Mouse (Mus musculus) hindbrain, embryonic 10.5 days (tissue): ENCODE data around the gene Ndufaf2. TPM values are rescaled to one million over a fixed set of nuclear protein-coding genes. Genes with fewer than 3 reads are reported as not detected.

Source experiments
- DNase-seq: peaks from one replicate; pipeline ENCODE4 v3.0.0-alpha.2; 2017; ENCODE audit warnings: low spot score
- H3K27ac ChIP-seq: fragments of 300-500 bp; sonication (generic); 2 replicates; pipeline ENCODE4 v1.5.1; 2016; ENCODE audit warnings: mild to moderate bottlenecking, moderate library complexity
- H3K27me3 ChIP-seq: fragments of 300-500 bp; sonication (generic); 2 replicates; pipeline ENCODE4 v1.6.1; 2016; ENCODE audit warnings: mild to moderate bottlenecking; ENCODE audit not compliant: poor library complexity, insufficient read depth, severe bottlenecking
- H3K36me3 ChIP-seq: fragments of 300-500 bp; sonication (generic); 2 replicates; pipeline ENCODE4 v1.6.1; 2016; ENCODE audit warnings: mild to moderate bottlenecking, moderate library complexity
- H3K4me1 ChIP-seq: fragments of 300-500 bp; sonication (generic); replicated peaks from 2 replicates; pipeline ENCODE4 v1.6.1; 2016; ENCODE audit warnings: mild to moderate bottlenecking
- H3K4me3 ChIP-seq: fragments of 300-500 bp; sonication (generic); 2 replicates; pipeline ENCODE4 v1.5.1; 2016; ENCODE audit warnings: mild to moderate bottlenecking, moderate library complexity
- H3K9me3 ChIP-seq: fragments of 300-500 bp; sonication (generic); 2 replicates; pipeline ENCODE4 v1.6.1; 2016; ENCODE audit warnings: mild to moderate bottlenecking, moderate library complexity
- WGBS: fragments of 180-500 bp; shearing (Covaris S2); methylation state at CpG from one replicate; pipeline ENCODE4 v1.1.7; 2016; 5-methylcytosine and 5-hydroxymethylcytosine counted together
- polyA plus RNA-seq: library from polyadenylated mRNA; unstranded; fragments of >200 nt; fragmentation: Nextera tagmentation; extraction: Ambion mirVana; gene quantifications from 2 replicates; pipeline ENCODE4 v1.2.1, GENCODE M21; 2016

The Ndufaf2 gene
- polyA plus RNA-seq, 1 experiment from 2014 or later = 83.1 TPM

GRCm38 (mm10) chr13:108040451-108040850 is 118.0 kb downstream of the Ndufaf2 start:
- WGBS = 50% methylated on average over 3 of the region's 3 CpGs
- no peak for DNase-seq
- H3K4me1 ChIP-seq = peaks cover 47% of the 10 kb centered on the region
- no peaks in the 10 kb centered on the region for H3K9me3 ChIP-seq
- no peaks in the 10 kb centered on the region for H3K36me3 ChIP-seq
- H3K4me3 ChIP-seq = no peak overlapping the region
- H3K27ac ChIP-seq = no peak overlapping the region
- H3K27me3 ChIP-seq = no peaks in the 10 kb centered on the region

- Histone ChIP-seq H3K4me3 (no peak overlapping the region), H3K4me1 (peaks cover 42% of the 10 kb centered on the region), H3K27me3 (no peaks in the 10 kb centered on the region), H3K9me3 (no peaks in the 10 kb centered on the region), H3K36me3 (no peaks in the 10 kb centered on the region), H3K27ac (no peak overlapping the region)
- 88% methylated on average over 9 of the region's 9 CpGs for WGBS
- no peak for DNase-seq
These were observed 118.5 kb downstream of the Ndufaf2 start for GRCm38 (mm10) chr13:108039902-108040301.

GRCm38 (mm10) chr13:108039375-108039774 is 119.0 kb downstream of the Ndufaf2 start:
- no peak overlapping the region for H3K4me3 ChIP-seq
- peaks cover 40% of the 10 kb centered on the region for H3K4me1 ChIP-seq
- DNase-seq = no peak
- no peaks in the 10 kb centered on the region for H3K27me3 ChIP-seq
- WGBS = 63% methylated on average over 6 of the region's 6 CpGs
- no peak overlapping the region for H3K27ac ChIP-seq
- H3K36me3 ChIP-seq = no peaks in the 10 kb centered on the region; the same call in 1 of the 2 replicates
- no peaks in the 10 kb centered on the region for H3K9me3 ChIP-seq

GRCm38 (mm10) chr13:108032789-108033188 is 125.6 kb downstream of the Ndufaf2 start:
- H3K27ac ChIP-seq = no peak overlapping the region
- no peaks in the 10 kb centered on the region for H3K27me3 ChIP-seq
- H3K9me3 ChIP-seq = 0 out of 2 replicates have a peak, but pooled peaks cover 7% of the 10 kb centered on the region
- 89% methylated on average over 4 of the region's 4 CpGs for WGBS
- DNase-seq = no peak
- no peaks in the 10 kb centered on the region; the same call in 1 of the 2 replicates for H3K36me3 ChIP-seq
- no peaks in the 10 kb centered on the region for H3K4me1 ChIP-seq
- no peak overlapping the region for H3K4me3 ChIP-seq

- Histone ChIP-seq H3K4me3 (no peak overlapping the region), H3K4me1 (no peaks in the 10 kb centered on the region), H3K36me3 (no peaks in the 10 kb centered on the region), H3K27ac (no peak overlapping the region), H3K9me3 (no peaks in the 10 kb centered on the region), H3K27me3 (no peaks in the 10 kb centered on the region)
- 72% methylated on average over 3 of the region's 3 CpGs for WGBS
- DNase-seq = no peak
These were observed 132.6 kb downstream of the Ndufaf2 start for GRCm38 (mm10) chr13:108025802-108026201.

GRCm38 (mm10) chr13:108017349-108017748 is 141.1 kb downstream of the Ndufaf2 start:
- 89% methylated on average over 6 of the region's 6 CpGs for WGBS
- no peaks in the 10 kb centered on the region for H3K9me3 ChIP-seq
- H3K27ac ChIP-seq = no peak overlapping the region
- H3K4me1 ChIP-seq = no peaks in the 10 kb centered on the region
- H3K27me3 ChIP-seq = no peaks in the 10 kb centered on the region
- DNase-seq = no peak
- no peak overlapping the region for H3K4me3 ChIP-seq
- H3K36me3 ChIP-seq = no peaks in the 10 kb centered on the region

GRCm38 (mm10) chr13:108015166-108015565 is 143.3 kb downstream of the Ndufaf2 start:
- H3K4me3 ChIP-seq = no peak overlapping the region
- no peak overlapping the region for H3K27ac ChIP-seq
- H3K4me1 ChIP-seq = no peaks in the 10 kb centered on the region
- no peak for DNase-seq
- 91% methylated on average over 6 of the region's 6 CpGs for WGBS
- H3K9me3 ChIP-seq = no peaks in the 10 kb centered on the region
- no peaks in the 10 kb centered on the region for H3K27me3 ChIP-seq
- no peaks in the 10 kb centered on the region for H3K36me3 ChIP-seq

GRCm38 (mm10) chr13:108013839-108014238 is 144.6 kb downstream of the Ndufaf2 start:
- Histone ChIP-seq H3K9me3 (peaks cover 1% of the 10 kb centered on the region; the same call in 1 of the 2 replicates), H3K36me3 (no peaks in the 10 kb centered on the region), H3K4me1 (no peaks in the 10 kb centered on the region), H3K27me3 (no peaks in the 10 kb centered on the region), H3K4me3 (no peak overlapping the region), H3K27ac (no peak overlapping the region)
- 87% methylated on average over 6 of the region's 6 CpGs for WGBS
- DNase-seq = no peak

- H3K27me3 ChIP-seq = no peaks in the 10 kb centered on the region
These were observed 145.3 kb downstream of the Ndufaf2 start for GRCm38 (mm10) chr13:108013110-108013509.

GRCm38 (mm10) chr13:108007861-108008260 is 150.6 kb downstream of the Ndufaf2 start:
- H3K27me3 ChIP-seq = no peaks in the 10 kb centered on the region
- peaks cover 12% of the 10 kb centered on the region for H3K9me3 ChIP-seq
- no peak for DNase-seq
- no peak overlapping the region for H3K27ac ChIP-seq
- H3K4me1 ChIP-seq = no peaks in the 10 kb centered on the region
- H3K4me3 ChIP-seq = no peak overlapping the region
- H3K36me3 ChIP-seq = no peaks in the 10 kb centered on the region
- WGBS = 92% methylated on average over 4 of the region's 4 CpGs

More at GRCm38 (mm10) chr13:108013110-108013509, 145.3 kb downstream of the Ndufaf2 start:
- 90% methylated on average over 8 of the region's 8 CpGs for WGBS
- no peak overlapping the region for H3K27ac ChIP-seq
- H3K4me3 ChIP-seq = no peak overlapping the region
- no peaks in the 10 kb centered on the region for H3K36me3 ChIP-seq
- DNase-seq = no peak
- H3K9me3 ChIP-seq = peaks cover 8% of the 10 kb centered on the region; the same call in 1 of the 2 replicates
- H3K4me1 ChIP-seq = no peaks in the 10 kb centered on the region

- no peak for DNase-seq
- no peak overlapping the region for H3K4me3 ChIP-seq
- no peaks in the 10 kb centered on the region for H3K27me3 ChIP-seq
- H3K4me1 ChIP-seq = peaks cover 6% of the 10 kb centered on the region
- H3K9me3 ChIP-seq = no peaks in the 10 kb centered on the region
- H3K36me3 ChIP-seq = no peaks in the 10 kb centered on the region
- 92% methylated on average over 3 of the region's 3 CpGs for WGBS
- H3K27ac ChIP-seq = no peak overlapping the region
These were observed 162.1 kb downstream of the Ndufaf2 start for GRCm38 (mm10) chr13:107996301-107996700.

- Histone ChIP-seq H3K4me3 (no peak overlapping the region), H3K9me3 (no peaks in the 10 kb centered on the region), H3K27me3 (no peaks in the 10 kb centered on the region), H3K27ac (no peak overlapping the region), H3K4me1 (peaks cover 10% of the 10 kb centered on the region), H3K36me3 (no peaks in the 10 kb centered on the region)
- DNase-seq = no peak
- 51% methylated on average over 7 of the region's 7 CpGs for WGBS
These were observed 163.2 kb downstream of the Ndufaf2 start for GRCm38 (mm10) chr13:107995211-107995610.

GRCm38 (mm10) chr13:107992573-107992972 is 165.8 kb downstream of the Ndufaf2 start:
- Histone ChIP-seq H3K4me3 (no peak overlapping the region), H3K27me3 (no peaks in the 10 kb centered on the region), H3K27ac (no peak overlapping the region), H3K36me3 (no peaks in the 10 kb centered on the region), H3K4me1 (peaks cover 10% of the 10 kb centered on the region), H3K9me3 (no peaks in the 10 kb centered on the region)
- DNase-seq = no peak
- 85% methylated on average over 1 of the region's 1 CpGs for WGBS

GRCm38 (mm10) chr13:107984641-107985040 is 173.8 kb downstream of the Ndufaf2 start:
- H3K9me3 ChIP-seq = no peaks in the 10 kb centered on the region
- no peaks in the 10 kb centered on the region for H3K36me3 ChIP-seq
- WGBS = 75% methylated on average over 5 of the region's 5 CpGs
- no peaks in the 10 kb centered on the region for H3K27me3 ChIP-seq
- DNase-seq = no peak
- no peak overlapping the region for H3K27ac ChIP-seq
- H3K4me3 ChIP-seq = no peak overlapping the region
- H3K4me1 ChIP-seq = no peaks in the 10 kb centered on the region
